Mouse (Mus musculus) intestine, postnatal 0 days (tissue): ENCODE measurements at regions not wholly inside any gene's neighbourhood (a gene's known extent, or its start where the extent isn't known, plus 50 kb on each side); places are given as distances from the start of the nearest gene placed in this dataset.

Experiments
- ATAC-seq: fragments of 200-750 bp; cut with Nextera tagmentation; 2 replicates; pipeline ENCODE4 v1.8.0; 2017; ENCODE audit warnings: mild to moderate bottlenecking, moderate TSS enrichment, moderate library complexity
- H3K27ac ChIP-seq: fragments of 300-500 bp; sonication (generic); 2 replicates; pipeline ENCODE4 v1.5.1; 2014; ENCODE audit warnings: mild to moderate bottlenecking, low read depth, low read length, moderate library complexity
- H3K27me3 ChIP-seq: fragments of 300-500 bp; sonication (generic); replicated peaks from 2 replicates; pipeline ENCODE4 v1.6.1; 2014; ENCODE audit warnings: low read length, mixed read lengths; ENCODE audit not compliant: control insufficient read depth, insufficient read depth
- H3K36me3 ChIP-seq: fragments of 300-500 bp; sonication (generic); 2 replicates; pipeline ENCODE4 v1.6.1; 2014; ENCODE audit warnings: mild to moderate bottlenecking, moderate library complexity; ENCODE audit not compliant: control insufficient read depth, insufficient read depth
- H3K4me1 ChIP-seq: fragments of 300-500 bp; sonication (generic); replicated peaks from 2 replicates; pipeline ENCODE4 v1.6.1; 2014; ENCODE audit warnings: antibody characterized with exemption, low read length, mixed read lengths; ENCODE audit not compliant: control insufficient read depth, insufficient read depth
- H3K4me2 ChIP-seq: fragments of 300-500 bp; sonication (generic); replicated peaks from 2 replicates; pipeline ENCODE4 v1.6.1; 2014; ENCODE audit warnings: low read depth, mild to moderate bottlenecking, moderate library complexity
- H3K4me3 ChIP-seq: fragments of 300-500 bp; sonication (generic); 2 replicates; pipeline ENCODE4 v1.5.1; 2014; ENCODE audit warnings: low read depth, low read length
- H3K9ac ChIP-seq: fragments of 300-500 bp; sonication (generic); 2 replicates; pipeline ENCODE4 v1.6.1; 2014; ENCODE audit warnings: mild to moderate bottlenecking, low read depth, low read length
- H3K9me3 ChIP-seq: fragments of 300-500 bp; sonication (generic); 2 replicates; pipeline ENCODE4 v1.6.1; 2016; ENCODE audit warnings: mixed run types; ENCODE audit not compliant: control insufficient read depth
- CTCF ChIP-seq: sonication (generic); IDR thresholded peaks from 2 replicates; pipeline ENCODE4 v1.5.1; 2016; ENCODE audit warnings: low read depth, mild to moderate bottlenecking, control low read depth, antibody characterized with exemption, moderate library complexity
- WGBS: fragments of 180-500 bp; shearing (Covaris S2); extraction: QIAGEN DNeasy Blood & Tissue Kit; methylation state at CpG from one replicate; pipeline ENCODE4 v1.1.7; 2014; 5-methylcytosine and 5-hydroxymethylcytosine counted together

DNA sequence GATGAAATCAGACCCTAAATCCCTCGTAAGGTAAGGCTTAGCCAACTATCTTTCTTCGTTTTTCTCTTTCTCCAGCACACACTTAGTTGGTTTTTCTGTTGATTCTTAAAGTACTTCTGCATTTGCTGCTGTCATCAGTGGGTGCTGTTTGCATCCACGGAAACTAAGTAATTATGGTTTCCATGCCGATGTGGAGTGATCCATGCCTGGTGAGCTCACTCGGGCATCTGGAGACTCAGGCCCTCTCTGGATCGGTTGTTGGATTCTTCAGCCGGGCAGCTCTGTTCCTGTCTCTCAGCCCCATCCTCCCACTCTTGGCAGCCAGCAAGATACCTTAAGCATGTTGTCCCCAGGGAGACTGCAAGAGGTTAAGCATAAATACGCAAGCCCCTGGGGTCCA is 97.4 kb upstream of the Cacna1e start:
- Histone ChIP-seq H3K36me3 (no peaks in the 10 kb centered on the region), H3K4me3 (no peak overlapping the region), H3K9me3 (no peaks in the 10 kb centered on the region), H3K4me2 (no peak overlapping the region), H3K4me1 (no peaks in the 10 kb centered on the region), H3K27me3 (no peaks in the 10 kb centered on the region), H3K9ac (no peak overlapping the region), H3K27ac (no peak overlapping the region)
- TF ChIP-seq CTCF = no peak
- no peak for ATAC-seq
- WGBS = 78% methylated on average over 8 of the region's 8 CpGs

DNA sequence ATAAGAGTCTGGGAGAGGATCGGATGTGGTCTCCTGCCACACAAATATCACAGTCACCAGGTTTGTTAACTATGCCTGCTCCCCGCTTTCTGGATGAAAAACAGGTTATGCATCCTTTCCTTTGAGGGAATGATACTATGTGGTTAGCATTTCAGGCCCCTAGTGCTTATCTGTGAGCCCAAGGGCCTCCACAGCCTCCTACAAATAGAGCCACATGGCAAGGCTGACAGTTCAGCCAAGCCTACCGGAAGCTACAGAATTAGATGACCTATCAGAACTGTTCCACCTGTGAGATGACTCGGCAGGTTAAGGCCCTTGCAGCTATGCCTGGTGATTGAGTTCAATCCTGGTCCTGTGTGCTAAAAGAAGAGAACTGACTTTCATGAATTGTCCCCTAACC is 91.4 kb upstream of the Cacna1e start:
- Histone ChIP-seq H3K27me3 (no peaks in the 10 kb centered on the region), H3K27ac (no peak overlapping the region), H3K4me2 (no peak overlapping the region), H3K36me3 (no peaks in the 10 kb centered on the region), H3K9ac (no peak overlapping the region), H3K4me1 (no peaks in the 10 kb centered on the region), H3K9me3 (no peaks in the 10 kb centered on the region), H3K4me3 (no peak overlapping the region)
- 79% methylated on average over 4 of the region's 4 CpGs for WGBS
- TF ChIP-seq CTCF = no peak
- no peak for ATAC-seq

DNA sequence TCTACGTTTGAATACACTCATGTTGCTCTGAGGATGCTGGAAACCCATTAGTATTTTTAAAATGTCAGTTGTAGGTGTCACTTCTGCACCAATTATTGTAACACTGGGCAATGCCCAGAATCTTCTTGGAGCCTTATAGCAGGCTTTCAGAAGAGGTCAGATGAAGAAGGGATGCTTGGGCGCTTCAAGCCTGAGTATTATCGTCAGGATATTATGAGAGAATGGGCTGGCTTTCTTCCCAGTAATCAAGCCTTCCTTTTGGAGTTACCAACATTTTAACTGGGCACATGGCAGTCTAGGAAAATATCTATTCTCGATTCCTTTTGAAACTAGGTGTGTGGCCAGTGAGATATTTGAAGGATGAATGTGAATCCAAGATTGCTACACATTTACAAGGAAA is 77.0 kb upstream of the Cacna1e start:
- Histone ChIP-seq H3K4me3 (no peak overlapping the region), H3K27ac (no peak overlapping the region), H3K4me2 (no peak overlapping the region), H3K9me3 (no peaks in the 10 kb centered on the region), H3K27me3 (no peaks in the 10 kb centered on the region), H3K36me3 (no peaks in the 10 kb centered on the region), H3K4me1 (no peaks in the 10 kb centered on the region), H3K9ac (no peak overlapping the region)
- WGBS = 73% methylated on average over 4 of the region's 4 CpGs
- no peak for ATAC-seq
- TF ChIP-seq CTCF = no peak

DNA sequence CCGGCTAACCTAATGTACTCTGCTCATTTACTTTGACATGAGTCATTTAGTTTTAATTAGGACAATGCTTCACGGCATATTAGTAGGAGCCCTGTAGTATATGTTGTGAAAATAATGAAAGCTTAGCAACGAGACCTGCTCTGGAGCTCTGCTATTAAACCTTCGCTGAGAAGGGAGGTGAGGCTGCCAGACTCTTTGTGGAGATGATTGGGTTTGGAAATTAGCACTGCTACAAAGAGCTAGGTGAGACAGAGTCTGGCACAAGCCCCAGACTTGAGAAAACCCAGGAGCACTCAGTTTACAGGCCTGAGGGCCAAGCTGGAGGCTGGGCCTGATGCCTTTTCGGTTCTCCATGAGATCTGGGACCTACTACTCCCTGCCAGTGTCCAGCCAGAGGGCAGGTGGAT is 72.3 kb upstream of the Cacna1e start:
- no peak overlapping the region for H3K27ac ChIP-seq
- H3K4me3 ChIP-seq = no peak overlapping the region
- H3K4me1 ChIP-seq = no peaks in the 10 kb centered on the region
- WGBS = 58% methylated on average over 5 of the region's 5 CpGs
- no peaks in the 10 kb centered on the region for H3K9me3 ChIP-seq
- ATAC-seq = no peak
- H3K4me2 ChIP-seq = no peak overlapping the region
- no peaks in the 10 kb centered on the region for H3K27me3 ChIP-seq
- TF ChIP-seq CTCF = no peak
- no peaks in the 10 kb centered on the region for H3K36me3 ChIP-seq
- no peak overlapping the region for H3K9ac ChIP-seq

DNA sequence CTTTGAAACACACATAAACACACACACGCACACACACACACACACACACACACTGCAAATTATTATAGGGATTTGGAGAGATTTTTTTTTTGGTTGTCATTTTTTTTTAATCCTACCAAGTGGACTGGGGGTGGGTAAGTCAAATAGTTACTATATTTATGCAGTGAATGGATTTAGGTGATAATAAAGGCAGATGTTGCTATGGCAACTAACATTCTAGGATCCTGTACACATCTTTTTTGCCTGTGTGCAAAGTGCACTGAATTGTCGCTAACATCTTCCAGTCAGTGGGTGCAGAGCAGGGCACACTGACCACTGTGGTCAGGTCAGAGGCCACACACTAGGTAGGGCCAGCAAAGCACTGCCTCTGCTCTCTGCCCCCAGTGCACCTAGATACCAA is 68.4 kb upstream of the Cacna1e start:
- Histone ChIP-seq H3K4me1 (no peaks in the 10 kb centered on the region), H3K27me3 (no peaks in the 10 kb centered on the region), H3K36me3 (no peaks in the 10 kb centered on the region), H3K4me2 (no peak overlapping the region), H3K9ac (no peak overlapping the region), H3K4me3 (no peak overlapping the region), H3K9me3 (no peaks in the 10 kb centered on the region), H3K27ac (no peak overlapping the region)
- TF ChIP-seq CTCF = no peak
- no peak for ATAC-seq
- 61% methylated on average over 2 of the region's 2 CpGs for WGBS
